ENCODE assay signal across 33 mouse cellular contexts in genomic region chr9:40300018-40300989, GRCm38 (mm10). TPM values are rescaled to one million over a fixed set of nuclear protein-coding genes. Genes with fewer than 3 reads are reported as not detected.
DNase-seq lines count a peak whose midpoint lies in the region; ATAC-seq lines count a peak whose summit lies in the region.
"Had no signal": no experiment of that assay in that cellular context is flagged by ENCODE, and none has a peak within 500 bp of the region (broad histone marks: within the 10 kb centered on the region; RNA-seq: fewer than 3 reads in every experiment).

No protein-coding gene starts in this region.

- DNase-seq in adrenal gland, adult 2 months, result peak; percentile 23
- no peak for DNase-seq in adrenal gland, adult 8-10 months
- DNase-seq in kidney, adult 11 months, result no peak
- peak; percentile 24 for DNase-seq in kidney, postnatal 14 days
- no peak for DNase-seq in liver
- DNase-seq: adrenal gland, postnatal 25 days; cerebellum, adult 18-20 months; cerebellum, postnatal 25 days; gastrocnemius, adult 2 months; gastrocnemius, postnatal 36 days; heart, adult 2 months; heart, postnatal 10 days; lung, embryonic 14.5 days; lung, postnatal 14 days; right cerebral cortex, adult 18-20 months; spleen, adult 18-20 months; thymus, postnatal 14 days had no signal

- 75% methylated on average over 15 of the region's 15 CpGs for WGBS in kidney, embryonic 14.5 days

- H3K4me1 ChIP-seq in kidney, embryonic 14.5 days (ENCODE audit: control insufficient read depth, insufficient read depth, low read length), result no peaks in the 10 kb centered on the region
- H3K4me1 ChIP-seq: embryonic facial prominence, embryonic 10.5 days; embryonic facial prominence, embryonic 15.5 days; heart, embryonic 13.5 days; liver, embryonic 15.5 days; neural tube, embryonic 12.5 days had no signal

- H3K27me3 ChIP-seq in kidney, embryonic 14.5 days (ENCODE audit: control insufficient read depth, insufficient read depth, low read length), result no peaks in the 10 kb centered on the region
- H3K27me3 ChIP-seq: embryonic facial prominence, embryonic 15.5 days; heart, embryonic 13.5 days; liver, embryonic 15.5 days; neural tube, embryonic 12.5 days; Patski had no signal

- H3K4me2 ChIP-seq in kidney, embryonic 14.5 days (replicated peaks; ENCODE audit: low read depth, low read length), result no peak overlapping the region
- H3K4me2 ChIP-seq: embryonic facial prominence, embryonic 15.5 days; heart, embryonic 13.5 days; hindbrain, embryonic 14.5 days; liver, embryonic 15.5 days; lung, embryonic 14.5 days; midbrain, embryonic 11.5 days; neural tube, embryonic 12.5 days had no signal

- peak; percentile 83 for ATAC-seq in kidney, embryonic 14.5 days (ENCODE audit: low FRiP score, low TSS enrichment)
- no peak for ATAC-seq in megakaryocyte progenitor cell, adult 5-6 weeks (replicated peaks; ENCODE audit: poor library complexity)
- ATAC-seq: forebrain, embryonic 14.5 days; intestine, postnatal 0 days; midbrain, embryonic 16.5 days; Patski had no signal

- H3K9me3 ChIP-seq in kidney, embryonic 14.5 days (ENCODE audit: control insufficient read depth, low read length), result no peaks in the 10 kb centered on the region
- H3K9me3 ChIP-seq: embryonic facial prominence, embryonic 10.5 days; embryonic facial prominence, embryonic 15.5 days; heart, embryonic 13.5 days; liver, embryonic 15.5 days; neural tube, embryonic 12.5 days had no signal

- H3K4me3 ChIP-seq in kidney, embryonic 14.5 days (ENCODE audit: low read length), result no peak overlapping the region
- H3K4me3 ChIP-seq: embryonic facial prominence, embryonic 10.5 days; embryonic facial prominence, embryonic 15.5 days; gastrocnemius, adult 2 months; heart, adult 2 months; heart, embryonic 13.5 days; liver, embryonic 15.5 days; neural tube, embryonic 12.5 days had no signal

- no peak overlapping the region for H3K9ac ChIP-seq in kidney, embryonic 14.5 days (ENCODE audit: low read depth, low read length)
- H3K9ac ChIP-seq: embryonic facial prominence, embryonic 15.5 days; heart, embryonic 13.5 days; hindbrain, embryonic 14.5 days; liver, embryonic 15.5 days; lung, embryonic 14.5 days; neural tube, embryonic 12.5 days had no signal

- H3K36me3 ChIP-seq in kidney, embryonic 14.5 days (ENCODE audit: control insufficient read depth, insufficient read depth, low read length), result peaks cover 32% of the 10 kb centered on the region; the same call in 1 of the 2 replicates
- H3K36me3 ChIP-seq: liver, embryonic 15.5 days had no signal

- H3K27ac ChIP-seq in kidney, embryonic 14.5 days (ENCODE audit: low read depth, low read length), result no peak overlapping the region
- H3K27ac ChIP-seq: embryonic facial prominence, embryonic 10.5 days; embryonic facial prominence, embryonic 15.5 days; gastrocnemius, adult 2 months; heart, adult 2 months; heart, embryonic 13.5 days; hindbrain, embryonic 14.5 days; liver, embryonic 15.5 days; neural tube, embryonic 12.5 days had no signal

RNA-seq across cellular contexts. Expression of gene Scn3b, which starts 31.3 kb away (rescaled TPM):
- 1 to 10 TPM; 5.2 to 8.3 TPM for total RNA-seq in adrenal gland, adult 2 months (2021)
- polyA plus RNA-seq in adrenal gland, adult 2 months (2012; rRNA removed), result 0.88 and 0.90 TPM in 2 replicates
- 10 to 100 TPM in 2 of 4 experiments, 1 to 10 TPM in 2; 8.7 to 14.7 (median 11.9) TPM for total RNA-seq in adrenal gland, adult 8-10 months (2022)
- 0.20 and 0.24 TPM in 2 replicates for polyA plus RNA-seq in kidney, embryonic 14.5 days (2014; fragmentation: Nextera tagmentation; extraction: Ambion mirVana)
- total RNA-seq in megakaryocyte progenitor cell, adult 5-6 weeks (2015), result 0.17 TPM in 1 of 2 replicates, not detected in the other
- total RNA-seq in megakaryocyte progenitor cell, adult 5-6 weeks (2017), result 0.10 TPM in 1 of 2 replicates, not detected in the other
- total RNA-seq: megakaryocyte, adult 5-6 weeks; MEL had no signal
- polyA plus RNA-seq: liver, adult 2 months had no signal

Comparison
In these comparisons a context has a peak if more than half of its experiments do, and no peak if none do; other contexts are left out.
1. DNase-seq: peak in adrenal gland, adult 2 months (single experiment) and kidney, postnatal 14 days (single experiment); none in adrenal gland, adult 8-10 months (single experiment), kidney, adult 11 months (single experiment) and liver (single experiment).
2. RNA of gene Scn3b, which starts 31.3 kb away (total RNA-seq): 8.7 to 14.7 TPM in adrenal gland, adult 8-10 months and 5.2 to 8.3 TPM in adrenal gland, adult 2 months; 0.10 to 0.17 TPM in megakaryocyte progenitor cell, adult 5-6 weeks; every median in the first group is over 4 times any median in the second.